Mouse (Mus musculus) forebrain, embryonic 15.5 days (tissue): Measurements from ENCODE around the gene Cdkl3. TPM values are rescaled to one million over a fixed set of nuclear protein-coding genes. Genes with fewer than 3 reads are reported as not detected.

Source experiments
- ATAC-seq: fragments of 200-750 bp; cut with Nextera tagmentation; replicated peaks from 2 replicates; pipeline ENCODE4 v1.8.0; 2017; ENCODE audit warnings: mild to moderate bottlenecking, moderate TSS enrichment, moderate library complexity
- H3K27ac ChIP-seq: fragments of 300-500 bp; sonication (generic); replicated peaks from 2 replicates; pipeline ENCODE4 v1.5.1; 2015; ENCODE audit warnings: mild to moderate bottlenecking, inconsistent platforms
- H3K27me3 ChIP-seq: fragments of 300-500 bp; sonication (generic); 2 replicates; pipeline ENCODE4 v1.6.1; 2015; ENCODE audit warnings: inconsistent platforms
- H3K36me3 ChIP-seq: fragments of 300-500 bp; sonication (generic); 2 replicates; pipeline ENCODE4 v1.6.1; 2015; ENCODE audit warnings: mild to moderate bottlenecking, inconsistent platforms
- H3K4me1 ChIP-seq: fragments of 300-500 bp; sonication (generic); 2 replicates; pipeline ENCODE4 v1.6.1; 2015; ENCODE audit warnings: inconsistent platforms
- H3K4me2 ChIP-seq: fragments of 300-500 bp; sonication (generic); replicated peaks from 2 replicates; pipeline ENCODE4 v1.6.1; 2015; ENCODE audit warnings: mild to moderate bottlenecking, inconsistent platforms
- H3K4me3 ChIP-seq: fragments of 300-500 bp; sonication (generic); 2 replicates; pipeline ENCODE4 v1.5.1; 2015; ENCODE audit warnings: mild to moderate bottlenecking, inconsistent platforms
- H3K9ac ChIP-seq: fragments of 300-500 bp; sonication (generic); replicated peaks from 2 replicates; pipeline ENCODE4 v1.6.1; 2015; ENCODE audit warnings: mild to moderate bottlenecking, inconsistent platforms
- H3K9me3 ChIP-seq: fragments of 300-500 bp; sonication (generic); 2 replicates; pipeline ENCODE4 v1.6.1; 2016; ENCODE audit warnings: inconsistent platforms
- WGBS: fragments of 180-500 bp; shearing (Covaris S2); methylation state at CpG from one replicate; pipeline ENCODE4 v1.1.7; 2015; ENCODE audit warnings: mixed read lengths; 5-methylcytosine and 5-hydroxymethylcytosine counted together
- microRNA-seq: library from miRNA; unstranded; fragments of <30 nt; microRNA quantifications from one replicate; pipeline ENCODE4, GENCODE M21; 2016
- polyA plus RNA-seq: library from polyadenylated mRNA; unstranded; fragments of >200 nt; fragmentation: Nextera tagmentation; extraction: Ambion mirVana; gene quantifications from 2 replicates; pipeline ENCODE4 v1.2.1, GENCODE M21; 2015

Gene Cdkl3
- polyA plus RNA-seq, 1 experiment from 2014 or later, result 23.9 TPM

DNA sequence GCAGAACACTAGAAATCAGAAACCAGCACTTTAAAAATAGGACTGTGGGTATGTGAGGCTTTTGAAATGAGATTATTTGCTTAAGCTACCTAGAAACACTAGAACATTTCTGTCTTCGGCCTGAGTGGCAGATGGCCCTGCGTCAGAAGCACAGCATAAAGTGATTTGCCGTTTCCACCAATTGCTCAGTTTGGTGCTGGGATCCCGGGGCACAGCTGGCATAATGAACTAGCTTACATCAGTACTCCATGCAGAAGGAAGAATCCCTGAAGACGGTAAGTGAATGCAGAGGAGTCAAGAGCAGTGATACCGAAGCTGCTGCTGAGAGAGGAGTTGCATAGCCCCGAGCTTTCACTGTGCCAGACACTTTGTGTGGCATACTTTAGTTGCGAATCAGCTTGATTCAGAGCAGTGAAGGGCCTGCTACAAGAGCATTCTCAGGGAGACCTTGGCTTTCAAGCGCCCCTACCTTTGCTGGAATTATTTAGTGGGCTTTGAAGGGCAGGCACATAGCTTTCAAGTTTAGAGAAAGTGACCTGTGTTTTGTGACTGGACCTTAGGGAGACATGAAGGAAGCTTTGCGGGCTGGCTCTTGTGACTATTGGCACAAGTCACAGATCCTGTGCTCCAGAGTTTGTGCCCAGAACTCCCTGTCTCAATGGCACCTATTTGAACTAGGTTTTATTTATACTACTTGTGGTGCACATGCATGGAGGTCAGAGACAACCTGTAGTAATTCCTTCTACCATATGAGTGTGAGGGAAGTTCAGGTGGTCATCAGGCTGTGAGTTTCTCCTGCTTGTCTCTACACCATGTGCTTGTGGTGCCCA lies 125.8 kb downstream of the Cdkl3 start:
- H3K4me3 ChIP-seq, result no peak overlapping the region
- 77% methylated on average over 10 of the region's 10 CpGs for WGBS
- H3K9ac ChIP-seq, result no peak overlapping the region
- ATAC-seq, result no peak
- H3K4me2 ChIP-seq, result no peak overlapping the region
- H3K27me3 ChIP-seq, result no peaks in the 10 kb centered on the region
- peaks cover 7% of the 10 kb centered on the region; the same call in 1 of the 2 replicates for H3K36me3 ChIP-seq
- H3K27ac ChIP-seq, result no peak overlapping the region
- no peaks in the 10 kb centered on the region for H3K4me1 ChIP-seq
- H3K9me3 ChIP-seq, result no peaks in the 10 kb centered on the region

DNA sequence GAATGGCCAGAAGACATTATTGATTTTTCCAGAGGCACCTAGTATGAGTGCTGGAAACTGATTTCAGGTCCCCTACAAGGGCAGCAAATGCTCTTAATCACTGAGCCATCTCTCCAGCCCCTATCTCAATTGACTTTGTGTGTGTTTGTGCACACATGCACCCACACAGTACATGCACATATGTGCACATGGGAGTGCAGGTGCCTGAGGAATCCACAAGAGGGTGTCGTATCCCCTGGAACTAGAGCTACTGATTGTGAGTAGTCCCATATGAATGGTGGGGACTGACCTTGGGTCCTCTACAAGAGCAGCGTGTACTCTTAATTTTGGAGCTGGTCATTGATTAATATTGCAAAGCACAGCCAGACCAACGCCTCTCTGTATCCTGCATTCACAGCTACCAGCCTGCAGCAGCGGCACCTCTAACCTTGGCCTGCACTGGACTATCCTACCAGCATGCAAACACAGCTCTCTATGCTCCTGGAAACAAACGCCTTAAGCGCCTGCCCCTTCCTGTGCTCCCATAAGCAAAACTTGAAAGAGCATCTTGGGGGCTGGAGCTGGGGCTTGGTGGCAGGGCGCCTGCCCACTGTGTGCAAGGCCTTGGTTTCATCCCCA lies 126.5 kb downstream of the Cdkl3 start:
- 83% methylated on average over 7 of the region's 7 CpGs for WGBS
- no peak overlapping the region for H3K27ac ChIP-seq
- H3K9ac ChIP-seq, result no peak overlapping the region
- H3K9me3 ChIP-seq, result no peaks in the 10 kb centered on the region
- no peak for ATAC-seq
- H3K4me1 ChIP-seq, result no peaks in the 10 kb centered on the region
- peaks cover under 1% of the 10 kb centered on the region; the same call in 1 of the 2 replicates for H3K36me3 ChIP-seq
- H3K4me3 ChIP-seq, result no peak overlapping the region
- no peaks in the 10 kb centered on the region for H3K27me3 ChIP-seq
- H3K4me2 ChIP-seq, result no peak overlapping the region

Small RNA genes lying within 50 kb of the gene (microRNA-seq; reads per million reads assigned to microRNA genes)
- gene Gm24157 (not detected), gene Mir3061 (33.0 reads per million, percentile 38 among the genes with 10 or more reads in this experiment)

Other genes with a start within 250 kb of the Cdkl3 start
- gene Sec24a, start 240.6 kb upstream of the Cdkl3 start, polyA plus RNA-seq, result 10.7 and 10.9 TPM in 2 replicates
- gene Sar1b, start 240.5 kb upstream of the Cdkl3 start, polyA plus RNA-seq, result 145 and 151 TPM in 2 replicates
- gene Jade2, start 146.6 kb upstream of the Cdkl3 start, polyA plus RNA-seq, result 0.45 and 0.47 TPM in 2 replicates
- gene Cdkn2aipnl, start 36.6 kb upstream of the Cdkl3 start, polyA plus RNA-seq, result 113 and 118 TPM in 2 replicates
- gene Ube2b, start 3.5 kb upstream of the Cdkl3 start, polyA plus RNA-seq, result 289 and 290 TPM in 2 replicates
- gene Ppp2ca, start 94.5 kb downstream of the Cdkl3 start, polyA plus RNA-seq, result 116 and 129 TPM in 2 replicates
- not detected in 2 replicates for gene Olfr1373, start 141.3 kb downstream of the Cdkl3 start, polyA plus RNA-seq
- not detected in 2 replicates for gene Olfr1371, start 209.8 kb downstream of the Cdkl3 start, polyA plus RNA-seq
- 1,081 and 1,145 TPM in 2 replicates for gene Skp1a, start 227.8 kb downstream of the Cdkl3 start, polyA plus RNA-seq